Mouse (Mus musculus): Measurements from ENCODE around the gene Nrxn3. TPM values are rescaled to one million over a fixed set of nuclear protein-coding genes. Genes with fewer than 3 reads are reported as not detected.

Gene Nrxn3
- polyA plus RNA-seq, 1 experiment, result not detected

- Histone ChIP-seq H3K4me1 (ENCODE audit: control insufficient read depth, insufficient read depth, low read length) (no peaks in the 10 kb centered on the region), H3K27ac (ENCODE audit: insufficient read depth, low read length) (no peak overlapping the region), H3K4me3 (ENCODE audit: insufficient read depth, low read length) (no peak overlapping the region)
- TF ChIP-seq CTCF (IDR thresholded peaks at IDR 0.05; ENCODE audit: borderline replicate concordance, insufficient read depth, low read length) (no peak), POLR2A (IDR thresholded peaks at IDR 0.05; ENCODE audit: low read depth, low read length) (no peak)
Observed at GRCm38 (mm10) chr12:89896901-89897300, 1174.2 kb downstream of the Nrxn3 start.

- TF ChIP-seq CTCF (IDR thresholded peaks at IDR 0.05; ENCODE audit: borderline replicate concordance, insufficient read depth, low read length) (no peak), POLR2A (IDR thresholded peaks at IDR 0.05; ENCODE audit: low read depth, low read length) (no peak)
Observed at GRCm38 (mm10) chr12:89909578-89909977, 1186.9 kb downstream of the Nrxn3 start.

GRCm38 (mm10) chr12:89918138-89918829 lies 1195.6 kb downstream of the Nrxn3 start:
- H3K4me3 ChIP-seq (ENCODE audit: insufficient read depth, low read length), result no peak overlapping the region
- no peaks in the 10 kb centered on the region; the same call in 1 of the 2 replicates for H3K4me1 ChIP-seq (ENCODE audit: control insufficient read depth, insufficient read depth, low read length)
- no peak overlapping the region for H3K27ac ChIP-seq (ENCODE audit: insufficient read depth, low read length)
- no peak for TF ChIP-seq CTCF (IDR thresholded peaks at IDR 0.05; ENCODE audit: borderline replicate concordance, insufficient read depth, low read length)
- no peak for TF ChIP-seq POLR2A (IDR thresholded peaks at IDR 0.05; ENCODE audit: low read depth, low read length)

More at GRCm38 (mm10) chr12:89909578-89909977, 1186.9 kb downstream of the Nrxn3 start:
- no peak overlapping the region for H3K27ac ChIP-seq (ENCODE audit: insufficient read depth, low read length)
- H3K4me3 ChIP-seq (ENCODE audit: insufficient read depth, low read length), result no peak overlapping the region
- no peaks in the 10 kb centered on the region for H3K4me1 ChIP-seq (ENCODE audit: control insufficient read depth, insufficient read depth, low read length)

GRCm38 (mm10) chr12:89932338-89932737 lies 1209.7 kb downstream of the Nrxn3 start:
- TF ChIP-seq CTCF (IDR thresholded peaks at IDR 0.05; ENCODE audit: borderline replicate concordance, insufficient read depth, low read length), result no peak
- TF ChIP-seq POLR2A (IDR thresholded peaks at IDR 0.05; ENCODE audit: low read depth, low read length), result no peak
- H3K4me3 ChIP-seq (ENCODE audit: insufficient read depth, low read length), result no peak overlapping the region
- no peaks in the 10 kb centered on the region for H3K4me1 ChIP-seq (ENCODE audit: control insufficient read depth, insufficient read depth, low read length)
- no peak overlapping the region for H3K27ac ChIP-seq (ENCODE audit: insufficient read depth, low read length)

GRCm38 (mm10) chr12:89933630-89934029 lies 1211.0 kb downstream of the Nrxn3 start:
- Histone ChIP-seq H3K27ac (ENCODE audit: insufficient read depth, low read length) (no peak overlapping the region), H3K4me1 (ENCODE audit: control insufficient read depth, insufficient read depth, low read length) (no peaks in the 10 kb centered on the region), H3K4me3 (ENCODE audit: insufficient read depth, low read length) (no peak overlapping the region)
- no peak for TF ChIP-seq POLR2A (IDR thresholded peaks at IDR 0.05; ENCODE audit: low read depth, low read length)
- TF ChIP-seq CTCF (IDR thresholded peaks at IDR 0.05; ENCODE audit: borderline replicate concordance, insufficient read depth, low read length), result no peak

- Histone ChIP-seq H3K4me1 (ENCODE audit: control insufficient read depth, insufficient read depth, low read length) (no peaks in the 10 kb centered on the region), H3K27ac (ENCODE audit: insufficient read depth, low read length) (no peak overlapping the region), H3K4me3 (ENCODE audit: insufficient read depth, low read length) (no peak overlapping the region)
- TF ChIP-seq POLR2A (IDR thresholded peaks at IDR 0.05; ENCODE audit: low read depth, low read length) (no peak), CTCF (IDR thresholded peaks at IDR 0.05; ENCODE audit: borderline replicate concordance, insufficient read depth, low read length) (no peak)
Observed at GRCm38 (mm10) chr12:89940746-89941145, 1218.1 kb downstream of the Nrxn3 start.

GRCm38 (mm10) chr12:89945911-89946502 lies 1223.3 kb downstream of the Nrxn3 start:
- Histone ChIP-seq H3K4me3 (ENCODE audit: insufficient read depth, low read length) (no peak overlapping the region), H3K4me1 (ENCODE audit: control insufficient read depth, insufficient read depth, low read length) (no peaks in the 10 kb centered on the region), H3K27ac (ENCODE audit: insufficient read depth, low read length) (no peak overlapping the region)
- TF ChIP-seq POLR2A (IDR thresholded peaks at IDR 0.05; ENCODE audit: low read depth, low read length), result no peak
- TF ChIP-seq CTCF (IDR thresholded peaks at IDR 0.05; ENCODE audit: borderline replicate concordance, insufficient read depth, low read length), result no peak

- TF ChIP-seq POLR2A (IDR thresholded peaks at IDR 0.05; ENCODE audit: low read depth, low read length) (no peak), CTCF (IDR thresholded peaks at IDR 0.05; ENCODE audit: borderline replicate concordance, insufficient read depth, low read length) (no peak)
- no peak overlapping the region for H3K27ac ChIP-seq (ENCODE audit: insufficient read depth, low read length)
- H3K4me3 ChIP-seq (ENCODE audit: insufficient read depth, low read length), result no peak overlapping the region
- H3K4me1 ChIP-seq (ENCODE audit: control insufficient read depth, insufficient read depth, low read length), result no peaks in the 10 kb centered on the region
Observed at GRCm38 (mm10) chr12:89946522-89946921, 1223.8 kb downstream of the Nrxn3 start.

- TF ChIP-seq CTCF (IDR thresholded peaks at IDR 0.05; ENCODE audit: borderline replicate concordance, insufficient read depth, low read length), result no peak
- no peak for TF ChIP-seq POLR2A (IDR thresholded peaks at IDR 0.05; ENCODE audit: low read depth, low read length)
- Histone ChIP-seq H3K4me3 (ENCODE audit: insufficient read depth, low read length) (no peak overlapping the region), H3K4me1 (ENCODE audit: control insufficient read depth, insufficient read depth, low read length) (no peaks in the 10 kb centered on the region), H3K27ac (ENCODE audit: insufficient read depth, low read length) (no peak overlapping the region)
Observed at GRCm38 (mm10) chr12:89953237-89953636, 1230.6 kb downstream of the Nrxn3 start.

- TF ChIP-seq CTCF (IDR thresholded peaks at IDR 0.05; ENCODE audit: borderline replicate concordance, insufficient read depth, low read length) (no peak), POLR2A (IDR thresholded peaks at IDR 0.05; ENCODE audit: low read depth, low read length) (no peak)
- Histone ChIP-seq H3K27ac (ENCODE audit: insufficient read depth, low read length) (no peak overlapping the region), H3K4me1 (ENCODE audit: control insufficient read depth, insufficient read depth, low read length) (no peaks in the 10 kb centered on the region), H3K4me3 (ENCODE audit: insufficient read depth, low read length) (no peak overlapping the region)
Observed at GRCm38 (mm10) chr12:89953649-89954048, 1231.0 kb downstream of the Nrxn3 start.
